Comparison of ENCODE assay signal across 8 mouse cellular contexts in genomic region chr8:54076791-54077270, GRCm38 (mm10). TPM values are rescaled to one million over a fixed set of nuclear protein-coding genes. Genes with fewer than 3 reads are reported as not detected.
A peak's percentile ranks its signal among the peaks of the same experiment; 100 is the strongest.
DNase-seq lines count a peak whose midpoint lies in the region; ATAC-seq and TF ChIP-seq lines count a peak whose summit lies in the region.

No protein-coding gene starts in this region.

- H3K4me3 ChIP-seq in heart, embryonic 12.5 days, result peak overlapping the region; percentile 87
- peak overlapping the region; percentile 67 for H3K4me3 ChIP-seq in kidney, embryonic 15.5 days (replicated peaks)
- H3K4me3 ChIP-seq in liver, embryonic 13.5 days (replicated peaks), result peak overlapping the region; percentile 62
- H3K4me3 ChIP-seq in myocyte, result peak overlapping the region; percentile 82

- no peaks in the 10 kb centered on the region for H3K36me3 ChIP-seq in heart, embryonic 12.5 days
- H3K36me3 ChIP-seq in kidney, embryonic 15.5 days, result no peaks in the 10 kb centered on the region
- no peaks in the 10 kb centered on the region for H3K36me3 ChIP-seq in liver, embryonic 13.5 days
- no peaks in the 10 kb centered on the region for H3K36me3 ChIP-seq in myocyte (ENCODE audit: control insufficient read depth, insufficient read depth)

- peak; percentile 35 to 51 for DNase-seq in B cell, adult 2 months
- DNase-seq in adrenal gland, adult (ENCODE audit: inconsistent age in 2 of 2, low spot score in 1 of 2), result peak; percentile 52 to 85
- DNase-seq in embryo, embryonic 11 days, result peak; percentile 87
- DNase-seq in liver, embryonic 13.5 days, result no peak
- DNase-seq in testis, postnatal 10 days (ENCODE audit: low spot score), result peak; percentile 54

- ATAC-seq in heart, embryonic 12.5 days (ENCODE audit: insufficient number of reproducible peaks, low FRiP score), result peak; percentile 89
- peak; percentile 94 for ATAC-seq in kidney, embryonic 15.5 days (replicated peaks; ENCODE audit: low FRiP score)
- peak; percentile 69 for ATAC-seq in liver, embryonic 13.5 days (ENCODE audit: low read depth)

- peak; percentile 70 for TF ChIP-seq POLR2A in myocyte (IDR thresholded peaks at IDR 0.05; ENCODE audit: insufficient read length, low read depth)

- peak overlapping the region; percentile 93 for H3K27ac ChIP-seq in heart, embryonic 12.5 days (ENCODE audit: poor library complexity, severe bottlenecking)
- H3K27ac ChIP-seq in kidney, embryonic 15.5 days, result peak overlapping the region; percentile 62
- peak overlapping the region; percentile 80; the same call in 1 of the 2 replicates for H3K27ac ChIP-seq in liver, embryonic 13.5 days

- H3K9ac ChIP-seq in heart, embryonic 12.5 days, result peak overlapping the region; percentile 89
- H3K9ac ChIP-seq in kidney, embryonic 15.5 days, result peak overlapping the region; percentile 72
- H3K9ac ChIP-seq in liver, embryonic 13.5 days, result peak overlapping the region; percentile 61

- H3K27me3 ChIP-seq in heart, embryonic 12.5 days (replicated peaks), result no peaks in the 10 kb centered on the region
- H3K27me3 ChIP-seq in kidney, embryonic 15.5 days, result no peaks in the 10 kb centered on the region
- peaks cover 26% of the 10 kb centered on the region for H3K27me3 ChIP-seq in liver, embryonic 13.5 days
- no peaks in the 10 kb centered on the region for H3K27me3 ChIP-seq in myocyte (ENCODE audit: control insufficient read depth, insufficient read depth, insufficient read length)

- H3ac ChIP-seq in myocyte (ENCODE audit: control insufficient read depth, insufficient read length), result peak overlapping the region; percentile 18

- H3K4me1 ChIP-seq in heart, embryonic 12.5 days (replicated peaks), result 0 out of 2 replicates have a peak, but pooled peaks cover 6% of the 10 kb centered on the region
- H3K4me1 ChIP-seq in kidney, embryonic 15.5 days, result peaks cover 19% of the 10 kb centered on the region
- H3K4me1 ChIP-seq in liver, embryonic 13.5 days (replicated peaks), result peaks cover 4% of the 10 kb centered on the region; the same call in 1 of the 2 replicates

- H3K79me2 ChIP-seq in myocyte (ENCODE audit: control insufficient read depth, insufficient read depth), result peaks cover 40% of the 10 kb centered on the region

- 3% methylated on average over 9 of the region's 28 CpGs for WGBS in heart, embryonic 12.5 days
- 0% methylated on average over 21 of the region's 28 CpGs for WGBS in kidney, embryonic 15.5 days
- WGBS in liver, embryonic 13.5 days (ENCODE audit: insufficient replicate concordance), result 2% methylated on average over 25 of the region's 28 CpGs

- peak overlapping the region; percentile 76 for H3K4me2 ChIP-seq in heart, embryonic 12.5 days
- peak overlapping the region; percentile 85 for H3K4me2 ChIP-seq in kidney, embryonic 15.5 days
- H3K4me2 ChIP-seq in liver, embryonic 13.5 days, result peak overlapping the region; percentile 67
- peak overlapping the region; percentile 69 for H3K4me2 ChIP-seq in myocyte (ENCODE audit: low read depth)

- H3K9me3 ChIP-seq in heart, embryonic 12.5 days (replicated peaks), result no peaks in the 10 kb centered on the region
- no peaks in the 10 kb centered on the region for H3K9me3 ChIP-seq in kidney, embryonic 15.5 days (replicated peaks)
- H3K9me3 ChIP-seq in liver, embryonic 13.5 days (replicated peaks), result no peaks in the 10 kb centered on the region

TF ChIP-seq in myocyte, 11 proteins besides CTCF, POLR2A, EP300 and RAD21:
- TF ChIP-seq MYOD1 (IDR thresholded peaks at IDR 0.05; ENCODE audit: control insufficient read depth in 1 of 3, insufficient read length in 2 of 3, low read depth in 2 of 3), result peak in 1 of 3 experiments; percentile 31
- TF ChIP-seq MYOG (IDR thresholded peaks at IDR 0.05; ENCODE audit: control insufficient read depth in 1 of 3, insufficient read depth in 1 of 3, insufficient read length in 2 of 3, low read depth in 2 of 3), result peak in 1 of 3 experiments; percentile 23
- no peak for TF ChIP-seq SRF (IDR thresholded peaks at IDR 0.05; ENCODE audit: control insufficient read depth, insufficient read length, low read depth)

RNA-seq across cellular contexts. Expression of gene Vegfc, which starts 0.6 kb away (rescaled TPM):
- polyA plus RNA-seq in heart, embryonic 12.5 days (2016; fragmentation: Nextera tagmentation; extraction: Ambion mirVana), result 19.7 and 23.2 TPM in 2 replicates
- 6.3 and 8.7 TPM in 2 replicates for polyA plus RNA-seq in kidney, embryonic 15.5 days (2015; fragmentation: Nextera tagmentation; extraction: Ambion mirVana)
- polyA plus RNA-seq in liver, embryonic 13.5 days (2015; fragmentation: Nextera tagmentation; extraction: Ambion mirVana), result 1.5 and 2.0 TPM in 2 replicates
- 7.8 TPM for polyA plus RNA-seq in myocyte (2012; fragmentation: generic; extraction: Trizol)
